Mouse (Mus musculus) inflammation-experienced regulatory T-cells, adult 6 months (primary cell): ENCODE measurements around the gene Rbfox2. TPM values are rescaled to one million over a fixed set of nuclear protein-coding genes. Genes with fewer than 3 reads are reported as not detected.

Experiments used
- ATAC-seq: one replicate; pipeline ENCODE4 v1.8.0; 2017
- polyA plus RNA-seq, 3 experiments: library from polyadenylated mRNA; unstranded; fragments of 100-300 nt; shearing (Covaris generic); gene quantifications; one replicate each; pipeline ENCODE4 v1.2.1; 2017

The Rbfox2 gene
- polyA plus RNA-seq, 3 experiments from 2014 or later = not detected

- no peak for ATAC-seq
Observed at GRCm38 (mm10) chr15:77134483-77134882, 172.3 kb downstream of the Rbfox2 start.

GRCm38 (mm10) chr15:77129154-77129553, 177.7 kb downstream of the Rbfox2 start:
- no peak for ATAC-seq

GRCm38 (mm10) chr15:77127737-77128136, 179.1 kb downstream of the Rbfox2 start:
- ATAC-seq = no peak

DNA sequence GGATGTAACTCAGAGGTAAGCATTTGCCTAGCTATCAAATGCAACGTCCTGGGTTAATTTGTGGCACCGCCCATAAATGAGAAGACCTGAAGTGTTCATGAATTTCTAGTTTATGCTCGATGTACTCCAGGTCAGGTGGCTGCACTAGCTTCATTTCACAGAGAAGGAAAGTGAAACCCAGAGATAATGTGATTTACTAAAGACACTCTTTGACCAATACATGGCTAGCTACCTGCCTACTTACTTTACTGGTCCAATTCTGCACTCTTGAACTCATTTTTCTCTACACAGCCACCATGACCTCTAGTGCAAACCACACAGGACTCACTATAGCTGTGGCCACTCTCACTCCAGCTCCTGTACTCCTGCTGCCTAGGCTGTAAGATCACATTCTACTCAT, 180.1 kb downstream of the Rbfox2 start:
- ATAC-seq = no peak

DNA sequence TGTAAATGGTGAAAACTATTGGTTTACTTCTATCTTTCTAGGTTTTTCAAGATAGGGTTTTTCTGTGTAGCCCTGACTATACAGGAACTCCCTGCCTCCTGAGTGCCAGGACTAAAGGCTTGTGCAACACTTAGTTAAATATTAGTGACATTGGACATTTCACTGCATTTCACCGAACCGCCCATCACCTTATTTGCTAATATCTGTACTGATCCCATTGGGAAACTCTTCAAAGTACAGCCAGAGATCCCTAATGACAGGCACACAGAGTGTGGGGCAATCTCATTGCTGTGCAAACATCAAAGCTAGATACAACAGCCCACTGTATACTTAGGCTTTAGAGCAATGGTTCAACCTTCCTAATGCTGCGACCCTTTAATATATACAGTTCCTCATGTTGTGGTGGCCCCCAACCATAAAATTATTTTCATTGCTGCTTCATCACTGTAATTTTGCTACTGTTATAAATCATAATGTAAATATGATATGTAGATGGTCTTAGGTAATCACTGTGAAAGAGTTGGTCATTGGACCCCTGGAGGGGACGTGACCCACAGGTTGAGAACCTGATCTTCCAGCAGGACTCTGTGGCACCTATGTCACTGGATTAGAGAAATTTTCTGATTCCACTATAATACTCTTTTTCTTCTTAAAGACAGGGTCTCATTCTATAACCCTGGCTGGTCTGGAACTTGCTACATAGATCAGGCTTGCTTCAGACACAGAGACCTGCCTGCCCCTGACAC, 182.3 kb downstream of the Rbfox2 start:
- no peak for ATAC-seq

DNA sequence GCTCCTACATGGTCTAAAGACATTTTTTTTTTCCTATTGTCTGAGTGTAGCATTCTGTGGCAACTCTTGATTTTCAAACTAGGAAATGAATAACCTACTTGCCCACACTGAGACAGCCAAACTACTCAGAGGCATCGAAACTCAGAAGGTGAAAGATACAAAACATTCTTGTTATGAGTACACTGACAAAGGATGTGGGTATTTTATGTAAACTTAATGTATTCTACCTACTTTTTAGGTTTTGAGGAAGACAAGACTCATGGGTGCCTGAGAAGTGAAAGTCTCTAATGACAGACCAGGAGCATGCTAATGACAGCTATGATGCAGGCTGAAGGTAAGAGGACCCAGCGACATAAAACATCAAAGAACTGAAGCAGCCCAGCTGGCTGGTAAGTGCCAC, 184.0 kb downstream of the Rbfox2 start:
- no peak for ATAC-seq

DNA sequence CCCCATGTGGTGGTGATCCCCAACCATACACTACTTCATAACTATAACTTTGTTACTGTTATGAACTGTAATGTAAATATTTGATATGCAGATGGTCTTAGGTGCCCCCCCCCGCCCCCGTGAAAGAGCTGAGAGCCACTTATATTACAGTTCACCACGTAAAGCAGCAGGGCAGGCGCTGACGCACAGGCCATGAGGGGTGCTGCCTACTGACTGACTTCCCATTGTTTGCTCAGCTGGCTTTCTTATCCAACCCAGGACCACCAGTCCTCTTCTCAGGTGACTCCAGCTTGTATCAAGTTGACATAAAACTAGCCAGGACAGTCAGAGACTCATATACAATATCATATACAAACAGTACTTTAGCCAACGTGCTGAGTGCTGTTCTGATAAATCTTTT, 184.6 kb downstream of the Rbfox2 start:
- ATAC-seq = no peak

GRCm38 (mm10) chr15:77119666-77120065, 187.1 kb downstream of the Rbfox2 start:
- ATAC-seq = no peak

GRCm38 (mm10) chr15:77117209-77117608, 189.6 kb downstream of the Rbfox2 start:
- no peak for ATAC-seq

- no peak for ATAC-seq
Observed at GRCm38 (mm10) chr15:77116139-77116722, 190.6 kb downstream of the Rbfox2 start.

GRCm38 (mm10) chr15:77115456-77115855, 191.3 kb downstream of the Rbfox2 start:
- ATAC-seq = no peak

GRCm38 (mm10) chr15:77113591-77113990, 193.2 kb downstream of the Rbfox2 start:
- ATAC-seq = no peak

DNA sequence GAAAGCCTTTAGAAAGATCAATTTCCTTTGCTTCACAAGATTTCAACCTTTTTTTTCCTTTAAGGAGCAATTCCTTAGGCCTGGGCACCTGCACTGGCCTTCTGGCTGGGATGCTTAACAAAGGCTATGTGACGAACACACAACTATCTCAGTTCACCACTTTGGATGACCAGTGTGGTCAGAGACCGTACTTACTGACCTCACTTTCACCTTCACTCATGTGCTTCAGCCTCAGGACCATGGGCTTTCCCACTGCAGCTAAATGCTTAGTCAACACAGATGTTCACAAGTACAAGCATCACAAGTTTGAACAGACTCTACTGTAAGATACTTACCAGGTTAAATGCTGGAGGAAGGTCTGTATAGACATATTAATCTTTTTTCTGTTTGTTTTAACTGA, 194.4 kb downstream of the Rbfox2 start:
- no peak for ATAC-seq

- no peak for ATAC-seq
Observed at GRCm38 (mm10) chr15:77111924-77112323, 194.9 kb downstream of the Rbfox2 start.

GRCm38 (mm10) chr15:77110452-77110851, 196.4 kb downstream of the Rbfox2 start:
- no peak for ATAC-seq

DNA sequence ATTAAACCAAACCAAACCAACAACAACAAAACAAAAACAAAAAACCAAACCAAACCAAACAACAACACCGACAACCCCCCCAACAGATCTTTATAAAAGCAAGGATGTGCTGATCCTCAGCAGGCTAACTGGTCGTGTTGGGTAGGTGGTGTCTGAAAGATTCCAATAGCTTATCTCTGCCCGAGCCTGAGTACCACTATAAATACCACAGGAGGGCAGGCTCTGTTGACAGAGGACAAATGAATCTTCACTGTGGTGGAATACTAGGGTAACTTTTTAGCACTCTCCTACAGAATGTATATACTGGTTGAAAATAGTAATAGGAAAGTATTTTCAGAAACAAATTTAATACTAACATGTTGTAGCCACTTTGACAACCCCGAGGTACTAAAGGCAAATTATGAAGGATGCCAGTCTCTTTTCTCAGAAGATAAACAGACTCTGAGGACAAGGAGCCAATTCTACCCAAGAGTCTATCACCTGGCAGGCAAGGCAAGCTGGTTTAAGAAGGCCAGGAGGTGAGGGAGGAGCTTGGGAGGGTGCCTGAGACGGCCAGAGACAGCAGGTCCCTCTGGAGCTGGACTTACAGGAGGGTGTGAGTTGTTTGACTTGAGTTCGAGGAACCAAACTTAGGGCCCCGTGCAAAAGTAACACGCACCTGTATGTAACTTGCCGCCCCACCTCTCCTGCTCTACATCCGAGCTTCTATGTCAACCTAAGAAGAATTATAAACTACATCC, 199.5 kb downstream of the Rbfox2 start:
- ATAC-seq = no peak

GRCm38 (mm10) chr15:77105273-77105672, 201.5 kb downstream of the Rbfox2 start:
- no peak for ATAC-seq

- ATAC-seq = no peak
Observed at GRCm38 (mm10) chr15:77104349-77105158, 202.2 kb downstream of the Rbfox2 start.

DNA sequence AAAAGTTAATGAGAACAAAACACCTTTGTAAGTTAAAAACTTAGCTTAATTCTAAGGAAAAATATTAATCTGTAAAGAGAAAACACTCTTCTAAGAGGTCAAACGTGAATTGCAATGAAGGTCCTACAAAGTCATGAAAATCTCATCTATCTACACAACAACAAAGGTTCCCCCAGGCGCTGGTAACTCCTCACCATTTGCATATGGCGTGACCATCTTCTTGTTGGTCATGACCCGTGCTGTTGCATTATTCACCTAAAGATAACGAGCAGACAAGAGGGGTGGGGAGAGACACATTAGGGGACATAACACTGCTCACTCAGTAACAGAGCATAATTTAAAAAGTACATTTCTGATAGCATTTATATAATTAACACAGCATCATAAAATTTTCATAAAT, 204.1 kb downstream of the Rbfox2 start:
- ATAC-seq = no peak

DNA sequence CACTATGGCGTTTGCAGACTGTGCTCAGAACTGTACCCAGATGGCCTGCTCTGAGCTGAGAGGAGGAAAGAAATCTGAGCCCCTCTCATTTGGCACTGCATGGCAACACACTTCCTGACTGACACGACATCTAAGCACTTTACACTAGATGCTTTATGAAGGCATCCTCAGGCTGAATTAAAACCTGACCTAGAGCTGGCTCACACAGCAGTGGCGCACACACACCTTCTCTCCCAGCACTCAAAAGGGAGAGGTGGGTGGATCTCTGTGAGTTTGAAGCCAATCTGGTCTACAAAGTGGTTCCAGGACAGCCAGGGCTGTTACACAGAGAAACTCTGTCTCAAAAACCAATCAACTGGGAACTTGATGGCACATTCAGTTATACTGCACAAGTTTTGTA, 207.0 kb downstream of the Rbfox2 start:
- ATAC-seq = no peak

DNA sequence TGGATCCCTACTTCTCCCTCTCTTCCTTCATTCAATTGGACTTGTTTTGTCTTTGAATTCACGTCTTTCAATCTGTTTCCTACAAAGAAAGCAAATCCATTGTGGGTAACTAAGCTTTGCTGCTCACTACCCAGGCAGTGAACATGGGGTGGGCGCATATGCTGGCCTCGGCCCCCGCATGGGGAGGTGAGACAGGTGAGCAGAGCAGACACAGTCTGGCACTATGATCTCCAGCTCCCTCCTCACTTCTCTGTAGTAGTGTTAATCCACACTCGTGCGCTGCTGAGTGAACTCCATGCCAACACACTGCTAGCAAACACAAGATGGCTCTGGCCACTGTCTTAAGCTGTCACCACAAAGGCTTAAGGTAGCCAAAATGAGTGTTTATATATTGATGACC, 209.4 kb downstream of the Rbfox2 start:
- ATAC-seq = no peak

- no peak for ATAC-seq
Observed at GRCm38 (mm10) chr15:77095216-77095615, 211.6 kb downstream of the Rbfox2 start.

DNA sequence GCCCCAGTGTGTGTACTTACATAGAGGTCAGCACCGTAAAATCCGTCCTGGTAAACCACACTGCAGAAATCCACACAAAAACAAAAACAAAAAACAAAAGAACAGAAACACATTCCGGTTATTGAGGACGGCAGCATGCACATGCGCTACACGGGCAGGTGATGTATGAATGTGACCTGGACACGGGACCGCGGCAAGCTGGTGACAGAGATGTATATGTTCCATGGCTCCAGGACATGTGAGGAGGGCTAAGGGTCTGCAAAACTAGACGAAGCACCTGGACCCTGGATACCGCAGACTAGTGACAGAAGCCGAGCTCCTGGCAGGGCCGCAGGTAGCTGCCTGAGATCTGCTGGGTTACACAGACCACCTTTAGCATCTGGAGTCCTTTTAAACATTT, 212.4 kb downstream of the Rbfox2 start:
- no peak for ATAC-seq
